Mouse (Mus musculus) adipocyte (in vitro differentiated cells): ENCODE results near the gene Akr1a1.
"Not testable (repeated sequence)": the region's sequence is repeated elsewhere in the genome, so short reads cannot be mapped to it uniquely, and the experiment has no call there.

Source experiments
- DNase-seq: peaks from one replicate; pipeline ENCODE4 v3.0.0-alpha.2; 2016; ENCODE audit warnings: low spot score

The Akr1a1 gene

GRCm38 (mm10) chr4:116650924-116651796 lies at the start of gene Akr1a1:
TSS of gene Akr1a1 (minus strand) at chr4:116651680.
- peak; percentile 91 for DNase-seq

- no peak for DNase-seq
Measured at GRCm38 (mm10) chr4:116700964-116701363, 49.5 kb upstream of the Akr1a1 start.

GRCm38 (mm10) chr4:116698693-116699342 lies 47.3 kb upstream of the Akr1a1 start:
- DNase-seq: no peak

GRCm38 (mm10) chr4:116693785-116694184 lies 42.3 kb upstream of the Akr1a1 start:
- DNase-seq: no peak

GRCm38 (mm10) chr4:116692146-116692545 lies 40.7 kb upstream of the Akr1a1 start:
- no peak for DNase-seq

- DNase-seq: no peak
Measured at GRCm38 (mm10) chr4:116689309-116689876, 37.9 kb upstream of the Akr1a1 start.

GRCm38 (mm10) chr4:116687041-116687440 lies 35.6 kb upstream of the Akr1a1 start:
- no peak for DNase-seq

GRCm38 (mm10) chr4:116685402-116686061 lies 34.1 kb upstream of the Akr1a1 start, which contains the start of gene Prdx1:
TSS of gene Prdx1 (plus strand) at chr4:116685544.
- peak; percentile 92 for DNase-seq

GRCm38 (mm10) chr4:116684665-116685064 lies 33.2 kb upstream of the Akr1a1 start:
- DNase-seq: peak; percentile 31

- DNase-seq: no peak
Measured at GRCm38 (mm10) chr4:116683957-116684356, 32.5 kb upstream of the Akr1a1 start.

- not testable (repeated sequence) for DNase-seq
Measured at GRCm38 (mm10) chr4:116680521-116680920, 29.0 kb upstream of the Akr1a1 start.

GRCm38 (mm10) chr4:116679141-116679540 lies 27.7 kb upstream of the Akr1a1 start:
- peak; percentile 47 for DNase-seq

- DNase-seq: no peak
Measured at GRCm38 (mm10) chr4:116677808-116678207, 26.3 kb upstream of the Akr1a1 start.

- no peak for DNase-seq
Measured at GRCm38 (mm10) chr4:116676027-116676426, 24.5 kb upstream of the Akr1a1 start.

- not testable (repeated sequence) for DNase-seq
Measured at GRCm38 (mm10) chr4:116674761-116675160, 23.3 kb upstream of the Akr1a1 start.

- DNase-seq: peak; percentile 85
Measured at GRCm38 (mm10) chr4:116672785-116673184, 21.3 kb upstream of the Akr1a1 start.

GRCm38 (mm10) chr4:116669291-116669690 lies 17.8 kb upstream of the Akr1a1 start:
- no peak for DNase-seq

GRCm38 (mm10) chr4:116668145-116668544 lies 16.7 kb upstream of the Akr1a1 start:
- peak; percentile 40 for DNase-seq

- DNase-seq: no peak
Measured at GRCm38 (mm10) chr4:116666625-116667024, 15.1 kb upstream of the Akr1a1 start.

GRCm38 (mm10) chr4:116661998-116662397 lies 10.5 kb upstream of the Akr1a1 start:
- no peak for DNase-seq

GRCm38 (mm10) chr4:116660829-116661228 lies 9.3 kb upstream of the Akr1a1 start:
- DNase-seq: no peak

- DNase-seq: not testable (repeated sequence)
Measured at GRCm38 (mm10) chr4:116659916-116660315, 8.4 kb upstream of the Akr1a1 start.
